Mouse (Mus musculus) midbrain, embryonic 10.5 days (tissue): ENCODE results near the gene Lipt2. TPM values are rescaled to one million over a fixed set of nuclear protein-coding genes. Genes with fewer than 3 reads are reported as not detected.

Source experiments
- DNase-seq: peaks from one replicate; pipeline ENCODE4 v3.0.0-alpha.2; 2017; ENCODE audit warnings: low spot score
- H3K27ac ChIP-seq: fragments of 300-500 bp; sonication (generic); replicated peaks from 2 replicates; pipeline ENCODE4 v1.5.1; 2016; ENCODE audit warnings: mild to moderate bottlenecking
- H3K27me3 ChIP-seq: fragments of 300-500 bp; sonication (generic); 2 replicates; pipeline ENCODE4 v1.6.1; 2016; ENCODE audit warnings: low read depth, mild to moderate bottlenecking; ENCODE audit not compliant: poor library complexity, severe bottlenecking
- H3K36me3 ChIP-seq: fragments of 300-500 bp; sonication (generic); 2 replicates; pipeline ENCODE4 v1.6.1; 2016; ENCODE audit warnings: mild to moderate bottlenecking, moderate library complexity
- H3K4me1 ChIP-seq: fragments of 300-500 bp; sonication (generic); 2 replicates; pipeline ENCODE4 v1.6.1; 2016
- H3K4me3 ChIP-seq: fragments of 300-500 bp; sonication (generic); 2 replicates; pipeline ENCODE4 v1.5.1; 2016; ENCODE audit warnings: mild to moderate bottlenecking, moderate library complexity
- H3K9me3 ChIP-seq: fragments of 300-500 bp; sonication (generic); replicated peaks from 2 replicates; pipeline ENCODE4 v1.6.1; 2016; ENCODE audit warnings: mild to moderate bottlenecking
- WGBS: fragments of 180-500 bp; shearing (Covaris S2); methylation state at CpG from one replicate; pipeline ENCODE4 v1.1.7; 2016; 5-methylcytosine and 5-hydroxymethylcytosine counted together
- polyA plus RNA-seq: library from polyadenylated mRNA; unstranded; fragments of >200 nt; fragmentation: Nextera tagmentation; extraction: Ambion mirVana; gene quantifications from 2 replicates; pipeline ENCODE4 v1.2.1, GENCODE M21; 2016

The Lipt2 gene
- polyA plus RNA-seq, 1 experiment from 2014 or later = 23.4 TPM

- Histone ChIP-seq H3K36me3 (no peaks in the 10 kb centered on the region), H3K27me3 (no peaks in the 10 kb centered on the region), H3K27ac (no peak overlapping the region), H3K4me1 (peaks cover 20% of the 10 kb centered on the region), H3K4me3 (no peak overlapping the region), H3K9me3 (no peaks in the 10 kb centered on the region)
- no peak for DNase-seq
- 86% methylated on average over 1 of the region's 1 CpGs for WGBS
These were observed 26.7 kb upstream of the Lipt2 start for GRCm38 (mm10) chr7:100132379-100132778.

DNA sequence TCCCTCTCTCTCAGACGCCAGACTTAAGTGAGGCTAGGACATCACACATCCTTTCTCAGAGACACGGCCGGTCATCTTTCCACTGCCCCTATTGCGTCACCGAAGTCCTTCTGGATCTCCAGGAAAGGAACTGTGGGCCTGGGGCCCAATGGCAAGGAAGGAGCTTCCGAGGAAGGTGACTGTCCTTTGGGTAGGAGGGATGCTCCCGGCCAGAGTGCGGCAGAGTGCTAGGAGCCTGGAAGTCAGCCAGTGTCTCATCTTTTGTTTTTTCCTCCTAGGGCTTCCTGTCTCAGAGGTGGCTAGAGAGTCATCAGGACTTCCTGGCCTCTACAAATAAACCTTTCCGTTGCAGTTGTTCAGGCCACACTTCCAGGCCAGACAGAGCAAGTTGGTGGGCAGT lies 22.0 kb upstream of the Lipt2 start:
- no peaks in the 10 kb centered on the region for H3K36me3 ChIP-seq
- H3K4me3 ChIP-seq = no peak overlapping the region
- H3K4me1 ChIP-seq = peaks cover 7% of the 10 kb centered on the region; the same call in 1 of the 2 replicates
- H3K27ac ChIP-seq = no peak overlapping the region
- DNase-seq = no peak
- 82% methylated on average over 9 of the region's 9 CpGs for WGBS
- no peaks in the 10 kb centered on the region for H3K27me3 ChIP-seq
- no peaks in the 10 kb centered on the region for H3K9me3 ChIP-seq

GRCm38 (mm10) chr7:100138075-100138474 lies 21.0 kb upstream of the Lipt2 start:
- no peak for DNase-seq
- no peak overlapping the region for H3K4me3 ChIP-seq
- H3K36me3 ChIP-seq = no peaks in the 10 kb centered on the region
- H3K4me1 ChIP-seq = peaks cover 7% of the 10 kb centered on the region; the same call in 1 of the 2 replicates
- no peaks in the 10 kb centered on the region; the same call in 1 of the 2 replicates for H3K9me3 ChIP-seq
- WGBS = 90% methylated on average over 4 of the region's 4 CpGs
- no peak overlapping the region for H3K27ac ChIP-seq
- H3K27me3 ChIP-seq = no peaks in the 10 kb centered on the region

DNA sequence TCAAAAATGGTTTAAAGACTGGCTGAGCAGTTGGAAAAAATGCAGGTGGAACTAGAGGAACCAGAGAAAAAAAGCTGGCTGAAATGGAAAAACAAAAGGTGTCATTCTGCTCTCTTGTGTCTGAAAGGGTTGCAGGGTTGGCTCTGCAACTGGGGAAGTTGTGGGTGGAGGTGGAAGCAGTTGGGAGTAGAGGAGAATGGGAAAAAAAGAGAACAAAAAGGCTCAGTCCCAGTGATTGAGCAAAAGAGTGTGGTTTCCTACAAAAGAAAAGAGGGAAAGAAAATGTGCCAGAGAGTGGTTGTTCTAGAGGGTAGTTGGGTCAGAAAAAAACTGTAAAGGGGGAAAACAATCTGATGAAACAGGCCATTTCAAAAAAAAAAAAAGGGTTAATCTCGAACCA lies 18.5 kb upstream of the Lipt2 start:
- Histone ChIP-seq H3K27ac (no peak overlapping the region), H3K4me3 (no peak overlapping the region), H3K9me3 (no peaks in the 10 kb centered on the region; the same call in 1 of the 2 replicates), H3K27me3 (no peaks in the 10 kb centered on the region), H3K36me3 (no peaks in the 10 kb centered on the region), H3K4me1 (peaks cover 5% of the 10 kb centered on the region; the same call in 1 of the 2 replicates)
- no peak for DNase-seq
- WGBS = 71% methylated on average over 1 of the region's 1 CpGs

DNA sequence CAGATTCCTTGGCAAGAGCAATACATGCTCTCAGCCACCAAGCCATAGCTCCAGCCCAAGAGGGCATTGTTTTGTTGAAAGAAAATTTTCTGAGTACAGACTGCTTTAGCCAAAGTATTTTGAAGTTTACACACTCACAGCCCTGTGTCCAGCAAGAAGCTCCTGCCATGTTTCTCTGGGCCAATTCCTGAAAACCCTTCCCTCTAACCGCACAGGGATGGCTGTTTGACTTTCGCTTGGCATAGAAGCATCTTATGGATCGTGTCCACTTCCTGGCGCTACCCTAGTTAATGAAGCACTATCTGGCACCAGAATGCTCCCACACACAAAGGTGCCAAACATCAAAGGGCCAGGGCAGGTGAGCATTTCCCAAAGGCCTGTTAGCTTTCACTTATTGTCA lies 10.5 kb upstream of the Lipt2 start:
- no peaks in the 10 kb centered on the region for H3K4me1 ChIP-seq
- no peaks in the 10 kb centered on the region for H3K9me3 ChIP-seq
- no peak overlapping the region for H3K4me3 ChIP-seq
- DNase-seq = no peak
- no peaks in the 10 kb centered on the region for H3K36me3 ChIP-seq
- H3K27me3 ChIP-seq = no peaks in the 10 kb centered on the region
- no peak overlapping the region for H3K27ac ChIP-seq
- WGBS = 94% methylated on average over 4 of the region's 4 CpGs

DNA sequence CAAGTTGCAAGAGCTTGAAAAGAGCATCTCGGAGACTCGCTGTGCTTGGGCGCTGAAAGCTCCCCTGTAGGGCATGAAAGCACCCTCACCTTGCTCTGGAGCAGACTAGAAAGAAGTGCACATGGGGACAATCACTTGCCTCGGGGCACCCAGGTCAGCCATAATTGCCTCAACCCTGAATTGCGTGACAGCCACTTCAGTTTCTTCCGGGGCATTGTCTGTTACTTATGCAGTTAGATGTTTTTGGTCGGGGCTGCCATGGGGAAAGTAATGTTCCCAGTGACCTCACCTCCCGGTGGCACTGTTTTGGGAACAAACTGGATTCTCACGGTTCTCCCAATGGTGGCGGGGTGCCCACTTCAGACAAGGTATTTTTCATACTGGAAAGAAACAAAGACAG lies 9.0 kb upstream of the Lipt2 start:
- no peaks in the 10 kb centered on the region for H3K27me3 ChIP-seq
- H3K9me3 ChIP-seq = no peaks in the 10 kb centered on the region
- no peak overlapping the region for H3K27ac ChIP-seq
- WGBS = 73% methylated on average over 10 of the region's 10 CpGs
- DNase-seq = no peak
- no peaks in the 10 kb centered on the region for H3K4me1 ChIP-seq
- H3K36me3 ChIP-seq = no peaks in the 10 kb centered on the region
- H3K4me3 ChIP-seq = no peak overlapping the region

DNA sequence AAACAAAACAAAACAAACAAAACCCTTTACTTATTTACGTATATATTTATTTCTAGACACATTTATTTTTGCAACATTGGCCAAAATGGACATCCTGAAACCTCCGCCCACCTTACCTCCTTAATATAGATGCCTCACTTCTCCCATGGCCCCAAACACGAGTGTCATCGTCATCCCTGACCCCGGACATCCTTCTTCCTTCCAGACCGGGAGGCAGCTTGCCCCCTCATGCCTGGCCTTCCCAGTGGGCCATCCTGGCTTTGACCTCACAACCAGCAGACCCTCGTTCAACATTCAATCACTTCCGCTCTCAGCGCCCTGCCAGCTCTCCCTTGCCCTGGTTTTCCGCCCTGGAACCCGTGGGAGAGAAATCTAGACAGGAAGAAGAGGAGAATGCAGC lies 8.5 kb upstream of the Lipt2 start:
- Histone ChIP-seq H3K27me3 (no peaks in the 10 kb centered on the region), H3K27ac (no peak overlapping the region), H3K4me1 (no peaks in the 10 kb centered on the region), H3K9me3 (no peaks in the 10 kb centered on the region), H3K4me3 (no peak overlapping the region), H3K36me3 (no peaks in the 10 kb centered on the region)
- DNase-seq = no peak
- WGBS = 83% methylated on average over 11 of the region's 11 CpGs

DNA sequence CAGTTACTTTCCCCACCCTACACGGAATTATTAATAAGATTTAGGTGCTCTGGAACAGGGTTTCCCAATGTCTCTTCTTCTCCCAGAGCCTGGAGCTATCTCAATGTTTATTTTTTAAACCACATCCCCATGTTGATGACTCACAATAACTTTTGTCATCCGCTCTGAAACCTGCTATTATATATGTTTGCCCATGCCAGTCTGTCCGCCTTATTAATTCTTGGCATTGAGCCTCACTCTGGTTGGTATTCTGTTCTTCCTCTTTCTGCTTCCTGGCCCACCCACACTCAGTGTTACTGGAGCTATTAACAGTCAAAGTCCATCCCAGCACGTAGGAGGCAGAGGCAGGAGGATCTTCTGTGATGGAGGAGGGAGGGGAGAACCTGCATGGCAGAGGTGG lies 1.4 kb upstream of the Lipt2 start:
- no peaks in the 10 kb centered on the region for H3K36me3 ChIP-seq
- no peak overlapping the region for H3K27ac ChIP-seq
- DNase-seq = no peak
- H3K4me1 ChIP-seq = peaks cover 16% of the 10 kb centered on the region
- H3K9me3 ChIP-seq = no peaks in the 10 kb centered on the region
- 83% methylated on average over 4 of the region's 4 CpGs for WGBS
- H3K4me3 ChIP-seq = no peak overlapping the region
- H3K27me3 ChIP-seq = peaks cover 15% of the 10 kb centered on the region

DNA sequence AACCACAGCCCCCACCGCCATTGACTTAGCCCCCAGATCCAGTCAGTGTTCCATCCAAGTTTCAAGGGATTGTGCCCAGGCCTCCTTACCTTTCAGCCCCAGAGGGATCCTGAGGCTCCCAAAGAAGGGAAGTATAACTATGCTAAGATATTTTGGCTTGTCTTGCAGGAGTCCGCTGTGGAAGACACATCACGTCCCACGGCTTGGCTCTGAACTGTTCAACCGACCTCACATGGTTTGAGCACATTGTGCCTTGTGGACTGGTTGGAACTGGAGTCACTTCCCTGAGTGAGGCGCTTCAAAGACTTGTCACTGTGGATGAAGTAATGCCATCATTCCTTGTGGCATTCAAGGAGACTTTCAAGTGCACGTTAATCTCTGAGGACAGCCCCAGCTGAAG lies 929 bp downstream of the Lipt2 start:
- DNase-seq = no peak

DNA sequence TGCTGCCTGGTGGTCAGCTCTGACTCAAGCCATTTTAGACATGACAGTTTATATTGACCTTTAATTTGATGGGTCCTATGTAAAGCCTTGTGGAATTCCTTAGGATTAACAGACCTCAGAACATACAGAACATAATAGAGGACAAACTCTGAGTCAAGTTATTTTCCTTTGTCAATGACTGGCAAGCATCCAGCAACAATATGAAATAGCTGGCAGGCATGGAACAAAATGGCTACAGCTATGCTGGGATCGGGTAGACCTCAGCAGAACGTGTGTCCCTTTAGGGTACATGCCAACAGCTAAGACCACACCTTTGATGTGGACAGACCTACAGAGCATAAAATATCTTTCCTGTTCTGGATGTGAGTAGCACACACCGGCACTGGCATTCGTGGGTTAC lies 4.4 kb downstream of the Lipt2 start:
- Histone ChIP-seq H3K36me3 (no peaks in the 10 kb centered on the region), H3K27me3 (peaks cover 1% of the 10 kb centered on the region; the same call in 1 of the 2 replicates), H3K4me1 (peaks cover 16% of the 10 kb centered on the region), H3K27ac (no peak overlapping the region), H3K4me3 (no peak overlapping the region), H3K9me3 (no peaks in the 10 kb centered on the region)
- WGBS = 92% methylated on average over 4 of the region's 4 CpGs
- no peak for DNase-seq

More for the DNA sequence above, 929 bp downstream of the Lipt2 start:
- Histone ChIP-seq H3K4me3 (peak overlapping the region; percentile 79), H3K9me3 (no peaks in the 10 kb centered on the region), H3K36me3 (no peaks in the 10 kb centered on the region), H3K4me1 (peaks cover 16% of the 10 kb centered on the region), H3K27ac (peak overlapping the region; percentile 93), H3K27me3 (peaks cover 15% of the 10 kb centered on the region)
- 75% methylated on average over 7 of the region's 7 CpGs for WGBS

DNA sequence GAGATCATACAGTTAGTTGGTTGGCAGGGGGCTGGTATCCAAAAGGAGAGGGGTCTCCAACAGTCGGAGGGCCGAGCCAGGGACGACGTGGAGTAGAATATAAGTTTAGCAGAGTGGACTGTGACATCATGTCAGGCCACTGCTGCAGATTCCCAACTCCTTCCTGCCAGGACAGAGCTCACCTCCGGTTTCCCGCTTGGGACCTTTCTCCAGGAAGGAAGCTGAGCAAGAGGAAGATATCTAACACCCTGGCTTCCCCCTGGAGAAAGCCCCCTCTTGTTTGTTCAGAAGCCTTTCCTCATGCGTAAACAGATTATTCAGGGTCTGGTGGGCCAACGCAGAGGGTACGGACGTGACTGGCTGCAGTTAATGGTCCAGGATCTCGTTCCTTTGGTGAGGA lies 9.6 kb downstream of the Lipt2 start:
- Histone ChIP-seq H3K36me3 (no peaks in the 10 kb centered on the region), H3K4me1 (no peaks in the 10 kb centered on the region), H3K27ac (no peak overlapping the region), H3K9me3 (no peaks in the 10 kb centered on the region), H3K27me3 (no peaks in the 10 kb centered on the region), H3K4me3 (no peak overlapping the region)
- 80% methylated on average over 11 of the region's 11 CpGs for WGBS
- no peak for DNase-seq

- Histone ChIP-seq H3K9me3 (no peaks in the 10 kb centered on the region), H3K4me3 (no peak overlapping the region), H3K27me3 (peaks cover 3% of the 10 kb centered on the region; the same call in 1 of the 2 replicates), H3K4me1 (no peaks in the 10 kb centered on the region), H3K27ac (no peak overlapping the region), H3K36me3 (no peaks in the 10 kb centered on the region)
- WGBS = 64% methylated on average over 4 of the region's 4 CpGs
- no peak for DNase-seq
These were observed 11.7 kb downstream of the Lipt2 start for GRCm38 (mm10) chr7:100170756-100171155.

GRCm38 (mm10) chr7:100176269-100176668 lies 17.2 kb downstream of the Lipt2 start, which contains the start of gene Kcne3:
Gene Kcne3 (plus strand): TSS chr7:100176502.
- H3K27me3 ChIP-seq = peaks cover 59% of the 10 kb centered on the region
- no peak within 1 kb of the TSS for H3K27ac ChIP-seq
- H3K4me1 ChIP-seq = peaks cover 13% of the 10 kb centered on the region
- H3K36me3 ChIP-seq = no peaks in the 10 kb centered on the region
- 82% methylated on average over 3 of the region's 3 CpGs for WGBS
- H3K4me3 ChIP-seq = no peak within 1 kb of the TSS
- no peak for DNase-seq
- H3K9me3 ChIP-seq = no peaks in the 10 kb centered on the region
